Mouse (Mus musculus) adrenal gland, postnatal 10 days (tissue): ENCODE data around the gene Cdk14. TPM values are rescaled to one million over a fixed set of nuclear protein-coding genes. Genes with fewer than 3 reads are reported as not detected.
"Not testable (repeated sequence)": the region's sequence is repeated elsewhere in the genome, so short reads cannot be mapped to it uniquely, and the experiment has no call there.

Experiments
- DNase-seq: peaks from one replicate; pipeline ENCODE4 v3.0.0; 2021; ENCODE audit warnings: mixed read lengths
- total RNA-seq, 2 experiments: library from RNA; stranded (reverse); gene quantifications; 2 replicates each; pipeline ENCODE4 v1.2.3; 2021

The Cdk14 gene
- total RNA-seq, 2 experiments from 2014 or later = 17.8 to 21.9 TPM

GRCm38 (mm10) chr5:4986181-4986580 lies 433.9 kb downstream of the Cdk14 start:
- no peak for DNase-seq

- no peak for DNase-seq
Observed at GRCm38 (mm10) chr5:4979551-4979950, 440.6 kb downstream of the Cdk14 start.

GRCm38 (mm10) chr5:4973408-4973807 lies 446.7 kb downstream of the Cdk14 start:
- DNase-seq = no peak

GRCm38 (mm10) chr5:4962063-4962610 lies 458.0 kb downstream of the Cdk14 start:
- peak; percentile 72 for DNase-seq

GRCm38 (mm10) chr5:4961636-4962035 lies 458.5 kb downstream of the Cdk14 start:
- DNase-seq = no peak

- no peak for DNase-seq
Observed at GRCm38 (mm10) chr5:4959446-4959845, 460.7 kb downstream of the Cdk14 start.

GRCm38 (mm10) chr5:4955993-4956392 lies 464.1 kb downstream of the Cdk14 start:
- no peak for DNase-seq

GRCm38 (mm10) chr5:4955392-4955791 lies 464.7 kb downstream of the Cdk14 start:
- no peak for DNase-seq

- no peak for DNase-seq
Observed at GRCm38 (mm10) chr5:4949433-4949832, 470.7 kb downstream of the Cdk14 start.

- DNase-seq = no peak
Observed at GRCm38 (mm10) chr5:4948090-4948954, 471.8 kb downstream of the Cdk14 start.

GRCm38 (mm10) chr5:4935131-4935530 lies 485.0 kb downstream of the Cdk14 start:
- no peak for DNase-seq

GRCm38 (mm10) chr5:4934491-4934890 lies 485.6 kb downstream of the Cdk14 start:
- no peak for DNase-seq

GRCm38 (mm10) chr5:4931539-4932143 lies 488.5 kb downstream of the Cdk14 start:
- DNase-seq = no peak

- DNase-seq = no peak
Observed at GRCm38 (mm10) chr5:4929628-4930027, 490.5 kb downstream of the Cdk14 start.

GRCm38 (mm10) chr5:4924866-4925265 lies 495.2 kb downstream of the Cdk14 start:
- DNase-seq = no peak

- DNase-seq = peak; percentile 75
Observed at GRCm38 (mm10) chr5:4918376-4918775, 501.7 kb downstream of the Cdk14 start.

- DNase-seq = no peak
Observed at GRCm38 (mm10) chr5:4917743-4918142, 502.4 kb downstream of the Cdk14 start.

- DNase-seq = no peak
Observed at GRCm38 (mm10) chr5:4917274-4917673, 502.8 kb downstream of the Cdk14 start.

GRCm38 (mm10) chr5:4916390-4917273 lies 503.5 kb downstream of the Cdk14 start:
- DNase-seq = no peak

- not testable (repeated sequence) for DNase-seq
Observed at GRCm38 (mm10) chr5:4904911-4905310, 515.2 kb downstream of the Cdk14 start.

- DNase-seq = no peak
Observed at GRCm38 (mm10) chr5:4898241-4898640, 521.9 kb downstream of the Cdk14 start.

GRCm38 (mm10) chr5:4894988-4895387 lies 525.1 kb downstream of the Cdk14 start:
- peak; percentile 43 for DNase-seq
